Mouse (Mus musculus) frontal cortex, adult 2 months (tissue): ENCODE results near the gene Gm13305. TPM values are rescaled to one million over a fixed set of nuclear protein-coding genes. Genes with fewer than 3 reads are reported as not detected.
"Not testable (repeated sequence)": the region's sequence is repeated elsewhere in the genome, so short reads cannot be mapped to it uniquely, and the experiment has no call there.

ENCODE experiments used
- DNase-seq, 2 experiments: peaks; one replicate each; pipeline ENCODE4 v3.0.0; 2022; ENCODE audit warnings: low spot score in 1 of 2; ENCODE audit errors: extremely low spot score in 1 of 2
- polyA plus RNA-seq: library from polyadenylated mRNA; depleted of rRNA; stranded (reverse); fragments of >200 nt; gene quantifications from 2 replicates; pipeline ENCODE4 v1.2.3, GENCODE M21; 2012; rRNA removed

Gm13305 gene
- 0.32 and 0.53 TPM in 2 replicates for polyA plus RNA-seq

- not testable (repeated sequence) for DNase-seq
Observed at GRCm38 (mm10) chr4:42168503-42168902, at the start of gene Gm13305. Gene Gm13305, minus strand, starts transcription at chr4:42168603.

DNA sequence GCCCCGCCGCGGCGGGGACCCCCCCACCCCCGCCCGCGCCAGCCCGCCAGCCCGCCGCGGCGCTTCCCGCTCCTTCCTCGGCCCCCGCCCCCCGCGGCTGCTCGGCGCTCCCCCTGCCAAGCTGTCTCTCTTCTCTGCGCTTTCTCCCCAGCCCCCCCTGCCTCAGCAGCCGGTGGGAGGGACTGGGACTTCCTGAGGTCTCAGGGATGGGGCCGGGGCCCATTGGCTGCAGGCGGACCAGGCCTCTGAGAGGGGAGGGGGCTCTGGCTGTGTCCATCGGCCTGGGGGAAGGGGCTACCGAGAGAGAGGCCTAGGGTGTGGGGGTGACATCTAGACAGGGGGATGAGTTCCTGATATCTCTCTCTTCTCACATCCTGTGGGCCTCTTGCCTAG lies 16.6 kb upstream of the Gm13305 start:
- DNase-seq = not testable (repeated sequence)

DNA sequence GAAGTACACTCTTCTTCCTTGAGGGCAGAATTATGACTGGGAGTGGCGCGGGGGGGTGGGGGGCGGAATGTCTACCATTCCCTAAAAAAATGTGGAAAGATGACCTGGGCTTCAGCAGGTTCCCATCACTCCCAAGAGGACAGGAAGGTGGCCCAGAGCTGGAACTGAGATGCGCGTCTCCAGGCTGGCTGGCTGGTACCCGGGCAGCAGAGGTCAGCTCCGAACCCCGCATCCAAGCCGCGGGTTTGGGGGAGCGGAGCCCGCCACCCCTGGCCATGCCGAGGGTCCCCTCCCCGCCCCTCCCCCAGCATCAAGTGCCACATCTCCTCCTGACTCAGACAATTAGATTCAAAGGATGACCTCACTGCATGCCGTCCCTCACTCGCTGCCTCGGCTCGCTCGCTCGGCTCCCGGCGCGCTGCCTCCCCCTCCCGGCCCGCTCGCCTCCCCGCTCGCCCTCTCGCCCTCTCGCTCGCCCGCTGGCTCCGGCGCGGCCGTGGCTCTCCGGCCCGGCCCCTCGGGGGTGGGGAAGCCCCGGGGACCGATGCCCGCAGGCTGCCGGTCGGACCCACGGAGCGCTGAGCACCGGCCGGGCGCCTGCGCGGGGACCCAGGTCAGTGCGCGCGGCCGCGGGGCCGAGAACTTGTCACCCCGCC lies 16.0 kb upstream of the Gm13305 start:
- not testable (repeated sequence) for DNase-seq

GRCm38 (mm10) chr4:42183234-42184197 lies 15.1 kb upstream of the Gm13305 start:
- not testable (repeated sequence) for DNase-seq

DNA sequence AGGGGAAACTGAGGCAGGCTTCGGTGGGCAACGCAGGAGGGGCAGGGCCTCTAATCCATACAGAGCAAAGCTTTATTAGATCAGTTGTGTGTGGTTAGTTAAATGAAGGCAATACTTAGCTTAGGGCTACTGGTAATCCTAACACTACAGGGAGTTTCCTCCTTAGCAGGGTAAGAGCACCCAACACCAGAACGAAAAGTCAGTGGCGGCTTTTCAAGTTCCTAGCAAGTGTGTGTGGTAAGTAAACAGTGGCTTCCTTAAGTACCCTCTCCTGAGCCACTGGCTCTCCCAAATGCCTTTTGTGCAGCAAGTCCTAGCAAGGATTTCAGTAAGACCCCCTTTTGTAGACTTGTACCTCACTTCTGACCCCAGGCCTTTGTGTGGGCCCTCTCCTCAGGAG lies 9.8 kb upstream of the Gm13305 start:
- DNase-seq = not testable (repeated sequence)

- not testable (repeated sequence) for DNase-seq
Observed at GRCm38 (mm10) chr4:42153136-42153535, 15.3 kb downstream of the Gm13305 start, which contains the start of gene Gm13306. Gene Gm13306, plus strand, starts transcription at chr4:42153436.

DNA sequence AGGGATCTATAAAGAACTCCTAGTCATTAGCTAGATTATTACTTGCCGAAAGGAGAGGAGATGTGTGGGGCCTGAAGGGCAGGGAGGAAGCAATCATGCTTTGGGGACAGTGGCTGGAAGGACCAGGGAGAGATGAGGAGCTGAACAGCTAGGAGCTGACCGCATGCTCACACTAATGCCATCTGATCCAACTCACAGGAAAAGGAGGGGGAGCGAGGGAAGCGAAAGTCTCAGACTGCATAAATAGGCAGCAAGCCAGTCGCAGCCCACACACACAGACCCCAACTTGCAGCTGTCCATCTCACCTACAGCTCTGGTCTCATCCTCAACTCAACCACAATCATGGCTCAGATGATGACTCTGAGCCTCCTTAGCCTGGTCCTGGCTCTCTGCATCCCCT lies 53.9 kb downstream of the Gm13305 start, which contains the start of gene Gm13304:
TSS of gene Gm13304 (plus strand) at position 301 of the 400 bp plus-strand sequence.
- not testable (repeated sequence) for DNase-seq

Other genes with a start within 250 kb of the Gm13305 start
- 27.5 and 37.8 TPM in 2 replicates for gene Gm20878, start 227.0 kb downstream of the Gm13305 start, polyA plus RNA-seq
- gene Fam205a4, start 202.5 kb downstream of the Gm13305 start, polyA plus RNA-seq = 1.9 and 2.3 TPM in 2 replicates
- 1.8 and 2.5 TPM in 2 replicates for gene Gm21093, start 133.9 kb downstream of the Gm13305 start, polyA plus RNA-seq
- not detected in 2 replicates for gene Gm3893, start 77.4 kb downstream of the Gm13305 start, polyA plus RNA-seq
- 0.63 and 0.80 TPM in 2 replicates for gene Gm13304, start 53.8 kb downstream of the Gm13305 start, polyA plus RNA-seq
- gene Gm13306, start 15.2 kb downstream of the Gm13305 start, polyA plus RNA-seq = 4.6 and 7.3 TPM in 2 replicates
- gene Gm10600, start 72.0 kb upstream of the Gm13305 start, polyA plus RNA-seq = not detected in 2 replicates
- gene Ccl21b, start 87.2 kb upstream of the Gm13305 start, polyA plus RNA-seq = not detected in 2 replicates
- gene Gm21953, start 125.7 kb upstream of the Gm13305 start, polyA plus RNA-seq = not detected in 2 replicates
- 0.66 TPM in 1 of 2 replicates, not detected in the other for gene Fam205a3, start 149.7 kb upstream of the Gm13305 start, polyA plus RNA-seq